Mouse (Mus musculus) megakaryocyte, embryonic 14.5 days (primary cell): Measurements from ENCODE around the gene Fez2. TPM values are rescaled to one million over a fixed set of nuclear protein-coding genes. Genes with fewer than 3 reads are reported as not detected.

Source experiments
- H3K27me3 ChIP-seq: replicated peaks from 2 replicates; pipeline ENCODE3; 2012; ENCODE audit warnings: inconsistent platforms
- H3K36me3 ChIP-seq: replicated peaks from 2 replicates; pipeline ENCODE3; 2012; ENCODE audit warnings: low read length, inconsistent platforms, mixed read lengths
- H3K4me1 ChIP-seq: 2 replicates; pipeline ENCODE4 v1.6.1; 2012; ENCODE audit warnings: inconsistent platforms
- H3K4me3 ChIP-seq: replicated peaks from 2 replicates; pipeline ENCODE3; 2012; ENCODE audit warnings: moderate library complexity, mild to moderate bottlenecking, inconsistent platforms
- H3K9me3 ChIP-seq: 2 replicates; pipeline ENCODE4 v1.6.1; 2012; ENCODE audit warnings: inconsistent platforms
- FLI1 ChIP-seq: IDR thresholded peaks from 2 replicates; pipeline ENCODE4 v1.6.1; 2012; ENCODE audit warnings: low read length, inconsistent platforms, mixed read lengths
- GATA1 ChIP-seq: IDR thresholded peaks from 3 replicates; pipeline ENCODE4 v1.6.1; 2012; ENCODE audit warnings: mixed read lengths, low read length, inconsistent platforms, borderline replicate concordance
- polyA plus RNA-seq: library from polyadenylated mRNA; stranded (reverse); fragments of >175 nt; gene quantifications from 2 replicates; pipeline ENCODE4 v1.2.3, GENCODE M21; 2012; ENCODE audit warnings: low replicate concordance; ENCODE audit not compliant: insufficient read depth

Gene Fez2
- polyA plus RNA-seq, 1 experiment, result 9.9 TPM

GRCm38 (mm10) chr17:78328287-78328686 is 89.7 kb downstream of the Fez2 start:
- Histone ChIP-seq H3K27me3 (no peaks in the 10 kb centered on the region), H3K4me1 (peaks cover 39% of the 10 kb centered on the region), H3K4me3 (no peak overlapping the region), H3K36me3 (peaks cover 6% of the 10 kb centered on the region), H3K9me3 (no peaks in the 10 kb centered on the region)
- TF ChIP-seq FLI1, result no peak
- TF ChIP-seq GATA1, result no peak

- Histone ChIP-seq H3K4me3 (peak overlapping the region; percentile 9), H3K9me3 (no peaks in the 10 kb centered on the region), H3K36me3 (peaks cover 6% of the 10 kb centered on the region), H3K4me1 (peaks cover 39% of the 10 kb centered on the region), H3K27me3 (no peaks in the 10 kb centered on the region)
- TF ChIP-seq FLI1, result no peak
- no peak for TF ChIP-seq GATA1
Measured at GRCm38 (mm10) chr17:78327187-78327586, 90.8 kb downstream of the Fez2 start.

DNA sequence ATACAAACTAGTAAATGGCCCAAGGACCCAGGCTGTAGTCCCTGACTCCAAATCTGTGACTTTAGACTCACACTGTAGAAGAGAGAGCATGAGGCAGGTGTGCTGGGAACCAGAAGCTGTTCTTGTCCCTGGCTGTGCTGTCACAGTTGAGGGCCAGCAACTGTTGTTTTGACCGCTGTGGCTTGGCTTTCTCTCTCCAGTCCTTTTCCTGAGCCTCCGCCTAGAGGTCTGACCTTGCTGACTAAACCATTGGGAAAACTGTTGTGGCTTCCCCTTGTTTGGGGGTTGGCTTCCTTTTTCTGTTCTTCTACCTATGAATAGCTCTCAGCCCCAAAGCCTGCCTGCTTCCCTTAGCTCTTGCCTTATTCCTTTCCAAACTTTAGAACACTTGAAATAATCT is 91.6 kb downstream of the Fez2 start:
- Histone ChIP-seq H3K4me1 (peaks cover 41% of the 10 kb centered on the region), H3K36me3 (peaks cover 6% of the 10 kb centered on the region), H3K9me3 (no peaks in the 10 kb centered on the region), H3K4me3 (peak overlapping the region; percentile 44), H3K27me3 (no peaks in the 10 kb centered on the region)
- TF ChIP-seq GATA1 (no peak), FLI1 (no peak)

DNA sequence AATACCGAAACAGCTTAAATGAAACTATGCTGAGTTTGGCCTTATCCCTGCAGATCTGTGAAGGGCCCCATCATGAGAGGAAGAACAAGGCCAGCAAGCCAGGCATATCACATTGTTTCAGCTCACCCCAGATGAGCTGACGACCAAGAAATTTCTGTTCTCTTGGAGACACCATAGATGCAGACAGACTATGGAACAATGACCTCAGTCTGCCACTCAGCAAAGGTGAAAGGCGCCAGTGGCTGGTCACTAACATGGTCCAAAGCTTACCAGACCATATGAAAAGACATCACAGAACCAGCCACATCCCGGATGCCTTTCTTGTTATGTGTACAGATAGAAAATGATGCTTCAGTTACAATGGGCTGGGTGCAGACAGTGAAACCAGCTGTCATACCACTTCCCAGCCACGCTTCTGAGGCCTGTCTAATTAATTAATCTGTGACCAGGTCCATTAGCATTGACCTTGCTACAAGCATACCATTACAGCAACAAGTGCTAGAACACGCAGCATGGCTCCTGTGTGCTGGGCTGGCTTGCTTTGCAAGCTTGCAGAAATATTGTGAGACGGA is 92.1 kb downstream of the Fez2 start:
- H3K4me3 ChIP-seq, result no peak overlapping the region
- H3K36me3 ChIP-seq, result peaks cover 6% of the 10 kb centered on the region
- H3K4me1 ChIP-seq, result peaks cover 42% of the 10 kb centered on the region
- no peaks in the 10 kb centered on the region for H3K9me3 ChIP-seq
- no peaks in the 10 kb centered on the region for H3K27me3 ChIP-seq
- TF ChIP-seq GATA1, result no peak
- no peak for TF ChIP-seq FLI1

DNA sequence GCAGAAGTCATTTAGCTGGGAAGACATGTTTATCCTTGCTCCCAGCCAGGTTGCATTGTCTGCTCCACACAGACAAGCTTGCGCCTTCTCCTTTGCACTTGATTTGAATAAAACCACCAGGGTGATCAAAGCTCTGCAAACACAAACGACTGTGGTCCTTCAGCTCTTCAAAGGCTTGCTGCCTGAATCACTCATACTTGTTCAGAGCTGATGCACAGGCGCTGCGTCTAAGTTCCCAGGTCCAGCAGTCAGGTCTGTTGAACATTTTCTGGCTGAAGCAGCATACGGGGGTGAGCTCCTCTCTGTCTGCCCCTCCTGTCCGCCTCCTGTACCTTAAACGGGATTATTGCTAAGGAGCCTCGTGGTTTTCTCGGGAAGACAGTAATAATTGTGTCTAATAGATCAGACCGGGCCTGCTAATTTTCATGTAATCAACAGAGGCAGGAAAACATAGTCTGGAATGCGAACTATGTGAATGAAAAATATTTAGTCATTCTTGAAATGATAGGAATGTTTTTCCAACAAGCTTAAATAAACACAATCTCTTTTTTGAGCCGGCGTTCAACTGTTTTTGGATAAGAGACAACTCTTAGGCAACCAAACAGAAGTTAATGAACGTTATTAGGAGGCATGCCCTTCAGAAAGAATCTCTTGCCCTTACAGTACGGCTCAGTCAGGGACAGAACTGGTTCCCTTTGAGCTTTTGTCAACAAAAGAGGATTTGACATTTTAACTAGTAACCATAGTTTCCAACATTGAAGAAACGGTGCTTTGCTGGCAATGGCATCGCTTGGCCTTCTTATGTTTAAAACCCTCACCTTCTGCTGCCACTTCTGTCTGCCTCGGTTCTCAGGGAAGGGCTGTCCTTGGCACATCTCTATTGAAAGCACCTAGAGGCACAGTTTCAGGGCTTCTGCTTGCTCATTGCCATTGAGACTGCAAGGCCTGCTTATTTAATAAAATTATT is 95.3 kb downstream of the Fez2 start:
- Histone ChIP-seq H3K4me3 (no peak overlapping the region), H3K4me1 (peaks cover 33% of the 10 kb centered on the region), H3K27me3 (no peaks in the 10 kb centered on the region), H3K36me3 (peaks cover 12% of the 10 kb centered on the region), H3K9me3 (no peaks in the 10 kb centered on the region)
- TF ChIP-seq GATA1, result no peak
- TF ChIP-seq FLI1, result no peak

GRCm38 (mm10) chr17:78321216-78321835 is 96.6 kb downstream of the Fez2 start:
- TF ChIP-seq FLI1 (no peak), GATA1 (no peak)
- H3K4me3 ChIP-seq, result no peak overlapping the region
- H3K27me3 ChIP-seq, result no peaks in the 10 kb centered on the region
- no peaks in the 10 kb centered on the region for H3K9me3 ChIP-seq
- H3K36me3 ChIP-seq, result peaks cover 14% of the 10 kb centered on the region
- H3K4me1 ChIP-seq, result peaks cover 30% of the 10 kb centered on the region

Other genes with a start within 250 kb of the Fez2 start
- gene Crim1, start 217.9 kb downstream of the Fez2 start, polyA plus RNA-seq, result 3.2 and 6.9 TPM in 2 replicates
- not detected in 2 replicates for gene Vit, start 89.9 kb upstream of the Fez2 start, polyA plus RNA-seq